Comparison of ENCODE assay signal across 8 mouse cellular contexts in genomic region chr14:73239291-73239690, GRCm38 (mm10). TPM values are rescaled to one million over a fixed set of nuclear protein-coding genes. Genes with fewer than 3 reads are reported as not detected.
A peak's percentile ranks its signal among the peaks of the same experiment; 100 is the strongest.
DNase-seq lines count a peak whose midpoint lies in the region; ATAC-seq and TF ChIP-seq lines count a peak whose summit lies in the region.

No protein-coding gene starts in this region.

- no peaks in the 10 kb centered on the region for H3K9me3 ChIP-seq in stomach, embryonic 16.5 days (replicated peaks; ENCODE audit: control insufficient read depth, low read length)

- H3K4me3 ChIP-seq in lung, adult 2 months (replicated peaks; ENCODE audit: extremely low read depth, low read depth, low read length) = peak overlapping the region; percentile 86
- peak overlapping the region; percentile 92 for H3K4me3 ChIP-seq in embryonic fibroblast, embryonic 13.5 days (ENCODE audit: insufficient read depth, low read length)
- peak overlapping the region; percentile 63 for H3K4me3 ChIP-seq in stomach, embryonic 16.5 days (replicated peaks; ENCODE audit: low read length)

- peaks cover 8% of the 10 kb centered on the region for H3K4me1 ChIP-seq in lung, adult 2 months (ENCODE audit: control insufficient read depth, insufficient read depth, low read length)
- no peaks in the 10 kb centered on the region for H3K4me1 ChIP-seq in embryonic fibroblast, embryonic 13.5 days (ENCODE audit: control insufficient read depth, insufficient read depth, low read length)
- peaks cover 15% of the 10 kb centered on the region for H3K4me1 ChIP-seq in stomach, embryonic 16.5 days (ENCODE audit: control insufficient read depth, insufficient read depth, low read length)

- H3K9ac ChIP-seq in stomach, embryonic 16.5 days (ENCODE audit: low read length) = peak overlapping the region; percentile 79

- ATAC-seq in stomach, embryonic 16.5 days (ENCODE audit: insufficient read depth, low FRiP score) = no peak

- peak overlapping the region; percentile 84 for H3K27ac ChIP-seq in embryonic fibroblast, embryonic 13.5 days (ENCODE audit: insufficient read depth, low read length)
- H3K27ac ChIP-seq in stomach, embryonic 16.5 days (ENCODE audit: low read length) = peak overlapping the region; percentile 98

- TF ChIP-seq POLR2A in lung, adult 2 months (IDR thresholded peaks at IDR 0.05; ENCODE audit: borderline replicate concordance, extremely low read depth, low read depth, low read length) = no peak
- no peak for TF ChIP-seq POLR2A in embryonic fibroblast, embryonic 13.5 days (IDR thresholded peaks at IDR 0.05; ENCODE audit: low read depth, low read length)

- no peaks in the 10 kb centered on the region for H3K36me3 ChIP-seq in stomach, embryonic 16.5 days (ENCODE audit: control insufficient read depth, insufficient read depth, low read length)

- H3K4me2 ChIP-seq in stomach, embryonic 16.5 days (ENCODE audit: low read depth, low read length) = peak overlapping the region; percentile 62

- 3% methylated on average over 6 of the region's 6 CpGs for WGBS in lung, adult 2 months
- under 1% methylated on average over 6 of the region's 6 CpGs for WGBS in stomach, embryonic 16.5 days

- peak; percentile 27 for DNase-seq in lung, adult 2 months
- DNase-seq in lung, postnatal 4 days = no peak
- peak; percentile 65 for DNase-seq in induced T-regulatory cell, adult 2 months (ENCODE audit: low read depth)
- DNase-seq in lung, postnatal 25 days (ENCODE audit: low spot score) = peak; percentile 21
- DNase-seq in cerebellum, adult 8-10 months = no peak
- DNase-seq in left cerebral cortex, postnatal 4 days = no peak

- intact Hi-C loops in left cerebral cortex, postnatal 4 days (cut with DNase I) = no loop called here

- no peaks in the 10 kb centered on the region for H3K27me3 ChIP-seq in stomach, embryonic 16.5 days (ENCODE audit: control insufficient read depth, insufficient read depth, low read length)

- TF ChIP-seq CTCF in lung, adult 2 months (IDR thresholded peaks at IDR 0.05; ENCODE audit: insufficient read depth, low read length) = no peak
- no peak for TF ChIP-seq CTCF in embryonic fibroblast, embryonic 13.5 days (IDR thresholded peaks at IDR 0.05; ENCODE audit: borderline replicate concordance, insufficient read depth, low read length)

RNA-seq across cellular contexts. Expression of gene Lpar6, which starts 1.6 kb away (rescaled TPM):
- 1.5 and 2.7 TPM in 2 replicates for polyA plus RNA-seq in lung, adult 2 months (2012; rRNA removed)
- 4.9 and 5.4 TPM in 2 replicates for polyA plus RNA-seq in embryonic fibroblast, embryonic 13.5 days (2011; ENCODE audit: insufficient read length, low read depth, missing spikeins)
- polyA plus RNA-seq in stomach, embryonic 16.5 days (2015; fragmentation: Nextera tagmentation; extraction: Ambion mirVana) = 13.2 and 13.8 TPM in 2 replicates
- total RNA-seq in left cerebral cortex, postnatal 4 days (2021) = 1 to 10 TPM; 1.2 to 1.4 TPM

Comparison
In these comparisons a context has a peak if more than half of its experiments do, and no peak if none do; other contexts are left out.
1. DNase-seq: peak in lung, adult 2 months (single experiment), induced T-regulatory cell, adult 2 months (single experiment) and lung, postnatal 25 days (single experiment); none in lung, postnatal 4 days (0 of 2), cerebellum, adult 8-10 months (single experiment) and left cerebral cortex, postnatal 4 days (single experiment).
2. Peak in every context shown above with its lines, with median percentiles within 50 percentile points of each other: H3K4me3 ChIP-seq.